Mouse (Mus musculus) layer of hippocampus, adult 6 months (tissue): ENCODE data around the gene Sgcb. TPM values are rescaled to one million over a fixed set of nuclear protein-coding genes. Genes with fewer than 3 reads are reported as not detected.

Source experiments
- long read RNA-seq, 2 experiments: library from polyadenylated mRNA; unstranded; transcript quantifications; one replicate each; pipeline ENCODE4 v2.0.0; 2019 to 2020
- polyA plus RNA-seq: library from polyadenylated mRNA; unstranded; fragments of <200 nt; fragmentation: Nextera tagmentation; gene quantifications from 2 replicates; pipeline ENCODE4 v1.2.3, GENCODE M21; 2021

The Sgcb gene
- 21.9 and 25.3 TPM in 2 replicates for polyA plus RNA-seq
- long read RNA-seq, experiment 1, transcript Sgcb-201 (6 exons, 3,786 nt): major isoform, 45 of 70 reads
- long read RNA-seq, experiment 1, partial matches to known transcripts: 7 of 70 reads
- long read RNA-seq, experiment 1, other reads (novel, unspliced or antisense): 18 of 70 reads
- long read RNA-seq, experiment 2, transcript Sgcb-201 (6 exons, 3,786 nt): major isoform, 227 of 258 reads
- long read RNA-seq, experiment 2, partial matches to known transcripts: 6 of 258 reads
- long read RNA-seq, experiment 2, other reads (novel, unspliced or antisense): 25 of 258 reads

GRCm38 (mm10) chr5:73647261-73647900 is at the start of gene Sgcb:
TSS of gene Sgcb (minus strand) at chr5:73647790.

GRCm38 (mm10) chr5:73651061-73651854 is 3.7 kb upstream of the Sgcb start, which contains the start of gene Spata18:
TSS of gene Spata18 (plus strand) at chr5:73651379.

DNA sequence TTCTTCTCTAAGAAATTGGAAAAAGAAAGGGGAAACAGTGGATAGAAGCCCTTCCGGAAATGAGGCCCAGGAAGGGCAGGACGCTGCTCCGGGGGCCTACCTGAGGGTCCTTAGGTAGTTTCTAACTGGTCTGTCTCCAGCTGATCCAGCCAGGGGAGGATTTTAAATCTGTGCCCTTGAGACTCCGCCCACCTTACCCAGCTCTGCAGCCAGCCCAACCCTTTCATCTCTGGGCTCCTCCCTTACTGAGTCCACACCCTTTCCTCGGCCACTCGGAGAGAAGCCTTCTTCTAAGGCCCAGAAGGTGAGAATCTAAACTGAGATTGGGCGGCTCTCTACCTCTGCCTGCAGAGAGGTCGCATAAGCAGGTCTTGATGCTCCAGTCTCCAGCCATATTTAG is 15.3 kb downstream of the Sgcb start, which contains the start of gene Lrrc66:
Gene Lrrc66 (minus strand): TSS at position 236 of the 400 bp plus-strand sequence.

Other genes starting within 250 kb of the Sgcb start
- gene Cwh43, start 241.7 kb downstream of the Sgcb start, polyA plus RNA-seq: 0.25 and 0.44 TPM in 2 replicates
- gene Dcun1d4, start 166.8 kb downstream of the Sgcb start, polyA plus RNA-seq: 33.1 and 34.6 TPM in 2 replicates
- gene Lrrc66, start 15.3 kb downstream of the Sgcb start, polyA plus RNA-seq: not detected in 2 replicates
- 1.8 and 2.9 TPM in 2 replicates for gene Spata18, start 3.6 kb upstream of the Sgcb start, polyA plus RNA-seq